Mouse (Mus musculus): ENCODE data around the gene 1700024P04Rik.
"Not testable (repeated sequence)": the region's sequence is repeated elsewhere in the genome, so short reads cannot be mapped to it uniquely, and the experiment has no call there.

The 1700024P04Rik gene

DNA sequence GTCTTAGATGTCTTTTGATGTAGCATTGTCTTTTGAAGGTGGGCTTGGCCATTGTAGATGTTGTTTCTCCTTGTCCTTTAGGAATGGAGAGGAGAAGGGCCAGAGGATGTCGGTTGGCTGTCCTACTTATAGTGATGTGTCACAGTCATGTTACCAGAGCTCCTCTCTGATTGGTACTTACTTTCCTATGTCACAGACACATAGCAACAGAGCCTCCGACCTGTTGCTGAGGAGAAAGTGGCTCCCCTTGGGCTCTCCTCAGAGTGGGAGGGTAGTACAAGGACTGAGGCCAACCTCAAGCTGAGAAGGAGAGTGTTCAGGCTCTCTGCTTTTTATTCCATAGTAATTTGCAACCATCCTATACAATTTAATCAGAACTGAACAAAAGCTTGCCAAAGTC, at the start of gene 1700024P04Rik:
Gene 1700024P04Rik (minus strand): TSS at position 101 of the 400 bp plus-strand sequence.
- no peak for DNase-seq

DNA sequence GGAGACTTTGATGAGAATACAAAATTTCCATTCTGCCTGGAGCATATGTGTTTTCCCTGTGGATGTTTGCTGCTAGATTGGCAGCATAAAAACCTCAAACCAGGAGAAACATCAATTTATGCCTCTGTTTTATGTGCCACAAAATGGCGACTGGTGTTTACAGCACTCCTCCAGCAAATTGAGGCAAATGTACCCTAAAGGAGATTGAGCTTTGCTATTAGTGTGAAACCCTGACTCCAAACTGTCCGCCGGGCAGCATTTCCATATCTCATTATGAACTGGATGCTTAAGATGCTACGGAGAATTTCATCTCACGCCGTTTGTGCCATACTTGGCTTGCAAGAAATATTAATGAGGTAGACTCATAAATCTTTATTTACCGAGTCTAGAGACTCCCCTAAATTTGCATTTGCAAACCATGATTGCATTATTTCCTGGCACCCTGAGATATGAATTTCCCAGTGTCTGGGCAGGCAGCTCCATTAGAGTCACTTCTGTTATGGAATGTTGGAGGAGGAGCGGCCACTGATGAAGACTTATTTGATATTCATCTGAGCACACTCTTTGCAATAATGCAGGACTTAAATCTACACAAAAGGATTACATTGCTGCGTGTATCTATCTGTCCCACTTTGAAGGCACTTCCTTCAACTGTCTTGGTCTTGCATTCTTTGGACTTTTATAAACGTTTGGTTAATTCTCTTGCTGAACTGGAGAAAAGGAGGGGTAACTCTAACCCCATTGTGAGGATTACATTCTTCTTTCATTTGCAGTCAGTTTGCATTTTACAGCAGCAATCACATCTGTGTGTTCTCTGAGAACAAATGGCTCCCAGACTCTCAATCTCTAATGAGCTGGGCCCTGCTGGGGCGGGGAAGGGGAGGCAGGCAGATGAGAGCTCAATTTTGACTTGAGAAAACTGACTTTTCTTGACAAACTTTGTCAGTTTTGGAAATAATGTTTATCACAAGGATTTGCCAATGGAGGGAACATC, 47.2 kb upstream of the 1700024P04Rik start:
- no peak for DNase-seq

DNA sequence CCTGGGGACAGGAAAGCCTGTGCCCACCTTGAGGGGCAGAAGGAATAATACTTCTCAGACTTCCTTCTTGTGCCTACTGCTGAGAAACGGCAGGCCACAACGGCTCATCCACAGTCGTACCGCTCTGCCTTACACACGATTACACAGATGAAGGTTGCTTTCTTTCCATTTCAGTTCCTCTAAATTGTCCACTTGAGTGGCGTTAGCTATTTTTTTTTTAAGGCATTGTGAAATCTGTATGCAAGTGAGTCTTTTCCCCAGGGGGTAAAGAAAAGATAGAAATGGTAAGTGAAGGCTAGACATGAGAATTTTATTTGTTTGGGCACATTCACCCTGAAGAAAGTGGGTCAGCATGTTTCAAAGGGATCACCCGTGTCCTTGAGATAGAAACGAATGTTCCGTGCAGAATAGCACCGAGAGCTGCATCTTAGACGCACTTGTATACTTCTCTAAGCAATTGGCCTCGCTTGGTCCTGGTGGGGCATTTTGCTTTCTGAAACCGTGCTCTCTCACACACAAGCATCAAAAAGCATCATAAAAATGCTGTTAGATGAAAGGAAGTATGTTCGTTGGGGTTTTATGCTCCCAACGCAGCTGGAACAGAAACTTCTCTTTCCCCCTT, 46.3 kb upstream of the 1700024P04Rik start:
- no peak for DNase-seq

DNA sequence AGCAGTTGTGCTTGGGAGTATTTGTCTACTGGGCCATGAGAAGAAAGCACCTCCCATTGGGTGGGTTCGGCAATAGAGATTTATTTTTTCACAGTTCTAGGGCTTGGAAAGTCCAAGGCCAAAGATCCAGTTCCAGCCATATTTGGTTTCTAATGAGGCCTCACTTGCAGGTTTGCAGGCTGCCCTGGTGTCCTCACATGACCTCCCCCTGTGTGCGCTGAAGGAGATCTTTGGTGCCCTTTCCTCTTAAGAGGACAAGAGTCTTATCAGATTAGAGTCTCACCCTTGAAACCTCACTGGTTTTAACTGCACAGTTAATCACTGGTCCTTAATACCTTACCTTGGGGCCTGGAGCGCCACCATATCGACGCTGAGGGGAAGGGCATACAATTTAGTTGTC, 40.9 kb upstream of the 1700024P04Rik start:
- no peak for DNase-seq

DNA sequence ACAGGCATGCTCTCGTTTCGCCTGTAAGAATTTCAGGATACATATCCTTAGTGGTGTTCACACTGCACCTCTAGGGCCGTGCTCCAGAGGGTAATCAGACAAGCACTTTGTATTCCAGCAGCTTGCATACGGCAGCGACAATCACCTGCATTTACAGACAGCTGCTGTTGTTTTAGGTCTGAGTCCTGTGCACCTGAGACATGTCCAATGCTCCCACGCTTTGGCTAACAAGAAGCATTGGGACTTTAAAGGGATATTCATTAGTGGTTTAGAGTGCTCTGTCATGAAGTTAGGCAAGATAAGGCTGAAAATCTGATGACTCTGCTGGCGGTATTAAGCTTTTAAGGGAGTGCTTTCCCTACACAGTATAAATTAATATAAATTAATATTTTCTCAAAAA, 37.7 kb upstream of the 1700024P04Rik start:
- no peak for DNase-seq

DNA sequence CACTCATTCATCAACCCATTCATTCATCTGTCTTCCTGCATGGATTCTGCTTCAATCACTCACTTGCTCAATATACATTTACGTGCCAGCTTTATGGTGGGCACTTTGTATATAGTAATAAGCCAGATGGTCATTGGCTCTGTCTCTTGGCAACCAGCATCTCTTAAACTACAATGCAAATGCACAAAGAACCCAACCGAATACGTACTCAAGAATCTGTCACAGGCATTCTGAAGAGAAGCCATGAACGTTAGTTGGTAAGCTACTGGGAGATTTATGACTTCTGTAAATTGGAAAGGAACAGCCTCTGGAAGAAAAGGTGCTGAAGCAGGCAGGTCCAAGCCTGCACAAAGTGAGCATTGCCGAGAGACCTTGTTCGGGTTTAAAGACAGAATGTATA, 36.8 kb upstream of the 1700024P04Rik start:
- DNase-seq = no peak

DNA sequence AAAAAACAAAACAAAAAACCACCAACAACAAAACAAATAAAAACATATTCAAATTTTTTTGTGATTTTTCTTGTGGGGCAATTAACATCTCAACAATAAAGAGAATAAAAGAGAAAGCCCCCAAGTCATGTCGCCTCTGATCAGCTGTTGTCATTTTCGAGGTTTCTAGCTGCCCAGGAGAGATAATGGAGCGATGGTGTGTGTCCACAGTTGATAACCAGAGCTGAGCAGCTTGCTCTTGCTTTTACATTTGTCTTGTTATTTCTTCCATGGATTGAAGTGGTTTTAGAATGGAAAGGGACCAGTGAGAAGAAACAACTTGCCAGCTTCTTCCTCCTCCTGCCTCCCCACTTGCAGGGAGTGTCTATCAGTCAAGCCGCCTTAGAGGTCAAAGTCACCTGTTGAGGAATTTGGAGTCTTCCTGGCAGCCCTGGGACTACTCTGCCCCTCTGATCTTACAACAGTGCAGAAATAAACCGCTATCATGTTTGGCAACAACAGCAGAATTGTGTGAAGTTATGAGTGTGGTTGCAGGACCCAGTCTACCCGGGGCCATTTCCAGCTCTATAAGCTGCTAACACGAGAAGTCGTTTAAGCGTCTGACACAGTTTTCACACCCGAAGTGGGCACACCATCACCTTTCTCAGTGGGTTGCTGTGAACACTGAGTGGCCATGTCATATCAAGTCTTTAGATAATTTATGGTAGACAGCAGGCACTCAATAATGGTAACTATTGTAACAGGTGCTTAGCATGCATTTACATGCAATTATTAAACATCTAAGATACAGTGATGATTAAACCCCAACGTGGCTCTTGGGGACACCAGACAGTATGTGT, 35.7 kb upstream of the 1700024P04Rik start:
- DNase-seq = no peak

DNA sequence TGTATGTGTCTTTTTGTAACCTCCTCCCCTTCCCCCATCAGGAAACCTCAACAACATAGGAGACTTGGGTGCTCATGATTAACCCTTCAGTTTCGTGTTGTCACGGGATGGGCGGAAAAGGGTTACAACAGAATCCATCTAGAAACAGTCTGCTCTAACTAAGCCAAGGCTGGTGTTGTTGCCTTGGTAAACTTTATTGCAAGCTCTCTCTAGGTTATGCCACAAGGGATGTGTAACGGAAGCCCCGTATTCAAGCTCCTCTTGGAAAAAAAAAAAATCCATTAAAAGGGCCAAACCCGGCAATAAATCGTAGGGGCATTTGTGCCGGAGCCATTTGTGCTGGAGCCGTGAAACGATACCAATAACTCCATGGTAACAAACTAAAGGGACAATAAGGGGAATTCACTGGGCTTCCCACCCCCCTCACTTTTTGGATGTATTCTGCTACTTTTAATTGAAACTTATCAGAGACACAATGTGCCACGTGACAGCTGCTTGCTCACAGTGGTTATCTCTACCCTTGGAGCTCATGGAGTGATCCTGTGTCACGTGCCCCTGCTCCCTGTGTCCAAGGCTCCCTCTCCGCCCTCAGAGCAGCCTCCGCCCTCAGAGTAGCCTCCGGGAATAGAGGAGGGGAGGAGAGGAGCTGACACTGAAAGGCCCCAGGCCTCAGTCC, 34.3 kb upstream of the 1700024P04Rik start:
- DNase-seq = no peak

DNA sequence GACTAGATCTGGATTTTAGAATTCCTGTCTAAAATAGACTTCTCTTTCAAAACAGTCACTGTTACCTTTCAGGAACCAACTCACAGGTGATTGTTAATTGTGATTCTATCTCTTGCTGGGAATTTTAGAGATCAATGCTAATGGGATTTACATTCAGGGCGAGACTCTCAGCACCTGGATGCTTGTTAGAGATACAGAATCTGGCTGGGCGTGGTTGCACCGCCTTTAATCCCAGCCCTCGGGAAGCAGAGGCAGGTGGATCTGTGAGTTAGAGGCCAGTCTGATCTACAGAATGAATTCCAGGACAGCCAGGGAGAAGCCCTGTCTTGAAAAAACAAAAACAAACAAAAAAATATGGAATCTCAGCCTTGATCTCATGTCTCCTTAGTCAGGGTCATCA, 32.3 kb upstream of the 1700024P04Rik start:
- DNase-seq = no peak

DNA sequence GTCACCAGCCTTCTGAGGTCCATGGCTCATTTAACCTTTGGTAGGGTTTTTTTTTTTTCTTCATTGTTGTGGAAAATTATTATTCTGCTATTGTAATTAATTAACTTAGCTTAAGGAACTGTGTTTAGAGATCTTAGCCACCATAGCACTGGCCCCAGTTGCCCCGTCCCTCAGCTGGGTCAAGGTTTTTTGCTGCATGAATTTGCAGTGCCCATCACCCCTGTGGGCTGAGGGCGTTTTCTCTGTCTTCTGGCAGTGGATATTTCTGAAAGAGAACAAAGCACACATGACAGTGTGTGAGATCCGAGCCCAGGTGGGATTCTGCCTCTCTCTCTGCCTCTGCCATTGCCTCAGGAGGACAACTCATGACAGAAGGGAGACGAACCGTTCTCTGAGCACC, 28.5 kb upstream of the 1700024P04Rik start:
- DNase-seq = no peak

DNA sequence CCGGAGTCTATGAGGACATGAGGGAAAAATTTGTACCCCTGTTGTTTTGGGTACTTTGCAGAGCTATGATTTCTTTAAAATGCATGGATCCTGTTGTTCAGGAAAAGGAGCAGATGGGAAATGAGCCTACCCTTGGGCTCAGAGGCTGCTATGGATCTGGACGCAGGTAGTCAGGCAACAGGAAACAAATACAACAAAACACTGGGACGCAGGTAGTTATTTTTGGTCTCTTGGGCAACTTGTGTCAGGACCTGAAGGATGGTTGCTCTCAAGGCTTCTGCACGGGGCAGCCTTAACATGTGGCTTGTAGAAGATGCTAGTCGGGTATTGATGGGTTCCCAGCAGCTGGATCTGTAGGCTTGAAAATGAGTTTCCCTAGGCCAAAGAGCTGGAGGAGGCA, 23.6 kb upstream of the 1700024P04Rik start:
- DNase-seq = no peak

DNA sequence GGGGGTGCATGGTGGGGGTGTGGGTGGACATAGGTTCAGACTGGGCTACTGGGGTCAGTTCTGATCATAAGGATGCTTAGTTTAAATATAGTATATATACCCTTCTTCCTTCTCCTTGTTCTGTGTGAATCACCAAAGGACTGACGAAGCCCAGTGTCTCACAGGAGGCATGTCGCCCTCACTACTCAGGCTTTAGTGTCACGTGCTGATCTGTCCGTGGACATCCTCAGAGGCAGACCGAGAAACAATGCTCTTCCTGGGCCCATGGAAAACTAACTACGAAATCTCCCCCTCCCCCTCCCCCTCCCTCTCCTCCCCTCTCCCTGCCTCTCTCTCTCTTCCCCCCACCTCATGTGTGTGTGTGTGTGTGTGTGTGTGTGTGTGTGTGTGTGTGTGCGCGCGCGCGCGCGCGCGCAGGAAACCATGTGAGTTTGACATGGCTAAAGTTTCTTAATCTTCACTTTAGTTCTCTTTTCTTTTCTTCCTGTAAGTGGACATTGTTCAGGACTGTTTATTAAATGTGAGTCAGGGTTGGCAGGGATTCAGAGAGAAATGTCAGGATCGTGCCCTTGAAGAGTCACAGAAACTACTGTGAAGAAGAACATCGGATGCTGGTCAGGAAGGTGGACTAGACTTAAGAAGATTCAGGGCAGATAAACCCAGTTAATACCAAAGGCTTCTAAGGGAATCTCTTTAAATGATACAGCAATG, 22.2 kb upstream of the 1700024P04Rik start:
- no peak for DNase-seq

DNA sequence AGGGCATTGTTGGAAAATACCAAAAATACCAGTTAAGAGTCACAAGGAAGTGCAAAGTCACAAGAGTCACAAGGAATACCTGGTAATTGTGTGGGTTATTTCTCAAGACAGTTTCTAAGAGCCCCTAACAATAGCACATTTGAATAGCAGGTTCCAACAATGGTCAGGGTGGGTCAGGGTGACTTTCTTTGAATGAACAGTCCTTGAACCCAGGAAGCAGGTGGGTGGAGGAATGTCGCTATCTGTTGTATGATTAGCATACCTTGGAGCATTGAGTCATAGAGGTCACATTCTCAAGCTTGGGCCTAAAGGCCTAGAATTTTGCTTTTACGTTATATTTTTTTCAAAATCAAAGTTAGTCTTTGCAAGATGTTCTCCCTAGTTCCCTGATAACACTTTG, 17.3 kb upstream of the 1700024P04Rik start:
- DNase-seq = not testable (repeated sequence)

DNA sequence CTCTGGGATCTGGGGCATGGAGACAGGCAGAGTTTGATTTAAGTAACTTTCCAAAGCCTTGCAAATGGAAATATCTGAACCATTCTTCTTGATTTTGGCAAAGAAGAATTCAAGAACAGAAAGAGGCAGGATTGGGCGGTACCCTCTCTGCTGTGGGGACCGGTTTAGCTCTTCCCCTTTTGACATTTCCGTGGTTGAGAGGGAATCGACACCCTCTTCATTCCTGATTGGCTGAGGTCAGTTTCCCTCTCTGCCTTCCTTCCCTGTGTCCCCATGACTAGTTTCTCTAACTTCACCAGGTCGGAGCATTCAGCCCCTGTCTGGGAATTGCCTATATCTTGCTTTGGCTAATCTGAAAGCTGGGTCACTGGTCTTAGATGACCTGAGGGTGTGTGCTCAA, 12.7 kb upstream of the 1700024P04Rik start:
- DNase-seq = no peak

DNA sequence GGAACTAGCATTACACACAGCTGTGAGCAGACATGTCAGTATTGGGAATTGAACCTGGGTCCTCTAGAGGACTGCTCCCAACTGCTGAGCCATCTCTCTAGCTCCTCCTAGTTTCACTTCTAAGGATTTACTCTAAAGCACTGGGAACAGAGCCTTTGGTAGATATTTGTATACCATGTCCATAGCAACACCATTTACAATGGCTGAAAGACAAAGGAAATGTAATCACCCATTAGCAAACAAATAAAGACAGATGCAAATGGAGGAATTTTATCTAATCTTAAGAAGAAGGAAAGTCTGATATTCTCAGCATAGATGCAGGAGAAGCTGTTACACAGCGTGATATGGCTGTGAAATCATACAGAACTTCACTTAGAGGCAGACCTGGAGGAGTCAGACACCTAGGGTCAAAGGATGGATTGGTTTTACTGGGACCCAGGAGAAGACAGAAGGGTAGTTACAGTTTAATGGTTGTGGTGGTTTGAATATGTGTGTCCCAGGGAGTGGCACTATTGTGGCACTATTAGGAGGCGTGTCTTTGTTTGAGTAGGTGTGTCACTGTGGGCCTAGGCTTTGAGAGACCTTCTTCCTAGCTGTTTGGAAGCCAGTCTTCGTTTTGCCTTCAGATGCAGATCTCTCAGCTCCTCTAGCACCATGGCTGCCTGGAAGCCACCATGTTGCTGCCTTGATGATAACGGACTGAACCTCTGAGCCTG, 7.1 kb downstream of the 1700024P04Rik start:
- no peak for DNase-seq

DNA sequence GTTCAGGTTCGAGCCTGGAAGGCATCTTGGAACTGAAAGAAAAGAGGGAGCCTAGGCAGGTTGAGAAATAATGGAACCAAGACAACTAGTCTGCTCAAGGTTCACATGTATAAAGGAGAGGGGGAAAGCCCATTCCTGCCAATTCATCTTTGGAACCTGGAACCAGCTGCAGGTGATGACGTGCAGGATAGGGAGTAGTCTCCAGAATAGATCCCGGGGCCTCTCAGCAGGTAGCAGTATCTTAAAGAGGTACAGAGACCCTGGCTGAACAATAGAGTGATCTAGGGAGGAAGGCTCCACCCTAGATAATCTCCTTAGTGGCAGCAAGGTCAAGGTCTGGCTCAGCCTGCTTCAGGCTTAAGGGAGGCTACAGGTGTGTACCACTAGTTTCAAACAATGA, 8.3 kb downstream of the 1700024P04Rik start:
- not testable (repeated sequence) for DNase-seq

DNA sequence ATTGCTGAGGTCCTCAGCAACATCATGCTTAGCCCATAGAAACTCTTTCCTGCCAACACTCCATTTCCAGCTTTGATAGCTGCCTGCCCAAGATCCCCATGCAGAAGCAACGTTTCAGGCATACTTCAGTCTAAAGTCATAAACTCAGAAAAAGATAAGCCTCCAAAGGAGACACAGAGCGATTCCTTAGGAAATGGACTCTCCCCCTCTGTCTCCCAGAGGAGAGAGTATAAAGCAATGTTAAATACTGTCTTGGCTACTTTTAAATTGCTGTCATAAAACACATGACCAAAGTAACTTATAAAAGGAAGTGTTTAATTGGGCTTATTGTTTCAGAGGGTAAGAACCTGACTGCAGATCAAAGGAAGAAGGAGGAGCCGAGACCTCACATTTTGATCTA, 12.3 kb downstream of the 1700024P04Rik start:
- no peak for DNase-seq

DNA sequence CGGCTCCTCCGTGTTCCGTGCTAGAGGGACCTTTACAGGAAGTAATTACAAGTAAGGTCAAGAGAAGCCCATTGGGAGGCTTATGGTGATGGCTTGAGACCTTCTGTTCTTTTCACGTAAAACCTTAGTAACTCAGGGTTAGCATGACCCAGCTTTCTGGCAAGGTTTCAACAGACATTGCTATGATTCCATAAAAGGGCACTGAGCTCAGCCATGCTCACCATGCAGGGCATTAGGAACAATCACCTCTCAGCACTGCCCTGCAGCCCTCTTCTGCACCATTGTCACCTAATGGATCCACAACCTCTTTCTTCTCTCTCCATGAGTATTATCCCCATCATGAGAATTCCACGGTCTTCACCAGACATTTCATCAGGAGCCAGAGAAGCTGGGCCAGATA, 12.7 kb downstream of the 1700024P04Rik start:
- no peak for DNase-seq

DNA sequence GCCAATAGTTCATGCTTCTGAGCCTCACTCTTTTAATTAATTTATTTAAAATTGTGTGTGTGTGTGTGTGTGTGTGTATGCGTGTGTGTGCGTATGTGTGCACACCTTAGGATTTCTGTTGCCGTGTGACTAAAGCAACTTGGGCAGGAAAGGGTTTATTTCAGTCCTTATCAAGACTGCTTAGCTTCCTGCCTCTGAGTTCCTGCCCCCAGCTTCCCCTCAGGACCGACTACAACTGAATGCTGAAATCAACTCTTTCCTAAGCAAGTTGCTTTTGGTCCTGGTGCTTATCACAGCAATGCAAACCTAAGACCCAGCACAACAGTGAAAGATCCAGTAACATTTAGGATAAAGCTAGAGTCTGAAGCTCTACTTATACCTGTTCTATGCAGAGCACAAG, 15.8 kb downstream of the 1700024P04Rik start:
- DNase-seq = no peak

DNA sequence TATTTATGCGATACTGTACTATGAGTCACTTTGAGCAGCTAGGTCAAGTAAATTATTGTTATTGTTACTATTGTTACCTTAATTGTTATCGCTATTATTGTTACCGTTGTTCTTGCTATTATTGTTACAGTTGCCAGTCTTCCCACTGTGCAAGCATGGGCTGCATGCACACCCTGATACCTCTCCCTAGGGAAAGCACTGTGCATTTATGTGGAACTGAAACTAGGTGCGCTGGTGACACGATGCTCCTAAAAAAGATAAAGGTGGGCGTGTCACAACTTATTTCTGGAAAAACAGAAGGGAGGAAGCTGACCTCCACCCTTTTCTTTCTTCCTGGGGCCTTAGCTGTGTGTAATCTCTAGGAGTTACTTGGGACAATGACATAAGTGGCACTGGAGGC, 16.4 kb downstream of the 1700024P04Rik start:
- no peak for DNase-seq

DNA sequence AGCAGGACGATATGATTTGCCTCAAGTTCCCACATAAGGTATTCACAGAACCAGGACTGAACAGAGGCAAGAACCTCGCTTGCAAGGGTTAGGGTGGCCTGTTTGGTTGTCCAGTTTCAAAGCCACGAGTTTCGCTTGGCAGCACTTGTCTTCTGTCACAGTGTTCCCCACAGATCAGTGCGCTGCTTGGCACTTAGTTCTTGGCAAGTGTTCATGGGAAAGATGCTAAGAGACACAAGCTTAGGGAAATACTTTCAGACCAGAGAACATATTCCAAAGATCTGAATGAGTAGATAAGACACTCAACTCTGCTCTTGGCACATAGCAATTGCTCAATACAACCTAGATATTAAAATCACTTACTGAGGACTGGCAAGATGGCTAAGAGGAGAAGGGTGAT, 17.8 kb downstream of the 1700024P04Rik start:
- DNase-seq = no peak
